7 mouse cellular contexts compared by ENCODE assay signal in the genomic region with DNA sequence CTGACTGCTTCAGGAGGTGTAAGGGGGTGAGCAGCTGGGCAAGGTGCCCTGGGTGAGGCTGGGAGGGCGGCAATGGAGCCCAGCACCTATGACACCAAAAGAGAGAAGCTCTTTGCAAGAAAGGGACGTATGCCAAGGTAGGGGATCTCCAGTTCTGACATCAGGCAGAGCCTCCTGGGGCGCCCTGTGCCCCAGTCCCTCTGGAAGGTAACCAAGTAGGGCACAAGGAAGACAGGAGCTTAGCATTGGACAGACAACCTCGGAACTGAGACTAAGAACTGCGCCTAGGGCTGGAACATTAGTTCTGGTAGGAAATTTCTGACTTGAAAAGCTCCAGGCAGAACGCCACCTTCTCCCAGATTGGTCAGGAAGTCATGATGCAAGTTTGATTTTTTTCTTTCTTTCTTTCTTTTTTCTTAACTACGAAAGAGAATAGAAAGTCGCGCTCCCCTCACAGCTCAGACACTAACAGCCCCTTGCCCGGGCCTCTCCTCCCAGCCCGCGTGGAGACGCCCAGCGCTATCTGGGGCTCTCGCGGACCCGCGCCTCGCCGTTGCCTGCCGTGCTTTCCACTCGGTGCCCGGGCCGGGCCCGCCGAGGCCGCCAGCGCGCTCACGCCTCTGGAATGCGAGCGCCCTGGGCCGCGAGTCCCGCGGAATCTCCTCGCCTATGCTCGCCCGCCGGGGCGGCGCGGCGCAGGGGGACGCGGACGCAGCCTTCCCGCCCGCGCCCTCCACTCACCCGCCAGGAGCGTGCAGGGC. TPM values are rescaled to one million over a fixed set of nuclear protein-coding genes. Genes with fewer than 3 reads are reported as not detected.
DNase-seq lines count a peak whose midpoint lies in the region; ATAC-seq and TF ChIP-seq lines count a peak whose summit lies in the region.

No protein-coding gene starts in this region.

- no peaks in the 10 kb centered on the region for H3K27me3 ChIP-seq in C2C12 (ENCODE audit: control insufficient read depth, insufficient read depth, insufficient read length)
- peaks cover 22% of the 10 kb centered on the region for H3K27me3 ChIP-seq in hindbrain, embryonic 11.5 days (ENCODE audit: control insufficient read depth, insufficient read depth, low read length)
- no peaks in the 10 kb centered on the region for H3K27me3 ChIP-seq in limb, embryonic 15.5 days

- peaks cover 43% of the 10 kb centered on the region for H3K79me3 ChIP-seq in C2C12 (ENCODE audit: low read depth)

- H3K79me2 ChIP-seq in C2C12 (ENCODE audit: control insufficient read depth, insufficient read depth), result peaks cover 56% of the 10 kb centered on the region

- H3K4me1 ChIP-seq in hindbrain, embryonic 11.5 days (replicated peaks; ENCODE audit: control insufficient read depth, insufficient read depth, low read length), result peaks cover 6% of the 10 kb centered on the region; the same call in 1 of the 2 replicates
- peaks cover 51% of the 10 kb centered on the region for H3K4me1 ChIP-seq in limb, embryonic 15.5 days

- peak overlapping the region; percentile 80 for H3K4me2 ChIP-seq in hindbrain, embryonic 11.5 days (replicated peaks; ENCODE audit: low read depth, low read length)
- H3K4me2 ChIP-seq in limb, embryonic 15.5 days, result peak overlapping the region; percentile 87

- peak overlapping the region; percentile 100 for H3ac ChIP-seq in C2C12 (ENCODE audit: control insufficient read depth, insufficient read length, low read depth)

- DNase-seq in NIH3T3 (ENCODE audit: low read depth), result peak; percentile 74
- DNase-seq in hindbrain, embryonic 11.5 days (ENCODE audit: low spot score), result peak; percentile 46
- DNase-seq in neural tube, embryonic 10.5 days (ENCODE audit: extremely low spot score, low spot score), result peak; percentile 75
- no peak for DNase-seq in left cerebral cortex, adult 11 months (ENCODE audit: low spot score)

- no peaks in the 10 kb centered on the region for H3K9me3 ChIP-seq in hindbrain, embryonic 11.5 days (ENCODE audit: control insufficient read depth, low read length)
- H3K9me3 ChIP-seq in limb, embryonic 15.5 days, result no peaks in the 10 kb centered on the region

- H3K27ac ChIP-seq in hindbrain, embryonic 11.5 days (ENCODE audit: low read depth, low read length), result peak overlapping the region; percentile 30; the same call in 1 of the 2 replicates
- H3K27ac ChIP-seq in limb, embryonic 15.5 days, result peak overlapping the region; percentile 94

- ATAC-seq in erythroblast, adult 5-6 weeks (replicated peaks; ENCODE audit: low FRiP score, poor library complexity, severe bottlenecking), result 0 out of 2 replicates have a peak, but pooled peaks have one; percentile 13
- ATAC-seq in hindbrain, embryonic 11.5 days (ENCODE audit: low FRiP score), result peak; percentile 46
- ATAC-seq in limb, embryonic 15.5 days (ENCODE audit: insufficient number of reproducible peaks, low FRiP score, low TSS enrichment, low read depth), result peak; percentile 40

- no peak for TF ChIP-seq CTCF in C2C12 (IDR thresholded peaks at IDR 0.05; ENCODE audit: control insufficient read depth, insufficient read depth, insufficient read length)

- H3K9ac ChIP-seq in hindbrain, embryonic 11.5 days (ENCODE audit: low read depth, low read length), result peak overlapping the region; percentile 62
- peak overlapping the region; percentile 86 for H3K9ac ChIP-seq in limb, embryonic 15.5 days

- peak overlapping the region; percentile 65 for H3K4me3 ChIP-seq in C2C12 (ENCODE audit: insufficient read depth, poor library complexity, severe bottlenecking)
- peak overlapping the region; percentile 42 for H3K4me3 ChIP-seq in hindbrain, embryonic 11.5 days (ENCODE audit: low read depth, low read length)
- H3K4me3 ChIP-seq in limb, embryonic 15.5 days, result peak overlapping the region; percentile 81

- WGBS in hindbrain, embryonic 11.5 days, result 4% methylated on average over 42 of the region's 52 CpGs
- WGBS in limb, embryonic 15.5 days, result 3% methylated on average over 51 of the region's 52 CpGs

- peaks cover 6% of the 10 kb centered on the region for H3K36me3 ChIP-seq in C2C12 (ENCODE audit: control insufficient read depth, insufficient read depth)
- no peaks in the 10 kb centered on the region for H3K36me3 ChIP-seq in hindbrain, embryonic 11.5 days (ENCODE audit: control insufficient read depth, insufficient read depth, low read length)
- H3K36me3 ChIP-seq in limb, embryonic 15.5 days, result no peaks in the 10 kb centered on the region

TF ChIP-seq in C2C12, 6 proteins besides CTCF, POLR2A, EP300 and RAD21:
- TF ChIP-seq USF1 (IDR thresholded peaks at IDR 0.05; ENCODE audit: low read depth) (no peak), FOSL1 (IDR thresholded peaks at IDR 0.05; ENCODE audit: insufficient read depth, low read length, poor library complexity, severe bottlenecking) (no peak), MYOD1 (IDR thresholded peaks at IDR 0.05; ENCODE audit: control insufficient read depth, insufficient read length, low read depth) (no peak), MAX (IDR thresholded peaks at IDR 0.05) (no peak), MYOG (IDR thresholded peaks at IDR 0.05; ENCODE audit: control insufficient read depth, extremely low read depth, insufficient read length) (no peak), CEBPB (IDR thresholded peaks at IDR 0.05; ENCODE audit: low read depth) (no peak)

RNA-seq across cellular contexts. Expression of gene Piezo1, which starts 0.7 kb away (rescaled TPM):
- polyA plus RNA-seq in C2C12 (2012; fragmentation: generic; extraction: Trizol), result 107 TPM
- total RNA-seq in erythroblast, adult 5-6 weeks (2015; ENCODE audit: low replicate concordance), result 12.1 and 17.1 TPM in 2 replicates
- 14.7 and 23.0 TPM in 2 replicates for total RNA-seq in erythroblast, adult 5-6 weeks (2017; ENCODE audit: low replicate concordance)
- polyA plus RNA-seq in hindbrain, embryonic 11.5 days (2014; fragmentation: Nextera tagmentation; extraction: Ambion mirVana), result 5.2 and 5.3 TPM in 2 replicates
- 17.5 and 23.3 TPM in 2 replicates for polyA plus RNA-seq in limb, embryonic 15.5 days (2015; fragmentation: Nextera tagmentation; extraction: Ambion mirVana)

RNA-seq across cellular contexts. Expression of gene Cdt1, which starts 17.4 kb away (rescaled TPM):
- polyA plus RNA-seq in C2C12 (2012; fragmentation: generic; extraction: Trizol), result 79.5 TPM
- 16.1 and 24.2 TPM in 2 replicates for total RNA-seq in erythroblast, adult 5-6 weeks (2015; ENCODE audit: low replicate concordance)
- 38.2 and 47.5 TPM in 2 replicates for total RNA-seq in erythroblast, adult 5-6 weeks (2017; ENCODE audit: low replicate concordance)
- polyA plus RNA-seq in hindbrain, embryonic 11.5 days (2014; fragmentation: Nextera tagmentation; extraction: Ambion mirVana), result 19.8 and 21.3 TPM in 2 replicates
- polyA plus RNA-seq in limb, embryonic 15.5 days (2015; fragmentation: Nextera tagmentation; extraction: Ambion mirVana), result 31.8 and 36.1 TPM in 2 replicates

RNA-seq across cellular contexts. Expression of gene Aprt, which starts 26.3 kb away (rescaled TPM):
- 615 TPM for polyA plus RNA-seq in C2C12 (2012; fragmentation: generic; extraction: Trizol)
- 77.1 and 85.7 TPM in 2 replicates for total RNA-seq in erythroblast, adult 5-6 weeks (2015; ENCODE audit: low replicate concordance)
- 20.6 and 30.2 TPM in 2 replicates for total RNA-seq in erythroblast, adult 5-6 weeks (2017; ENCODE audit: low replicate concordance)
- polyA plus RNA-seq in hindbrain, embryonic 11.5 days (2014; fragmentation: Nextera tagmentation; extraction: Ambion mirVana), result 194 and 206 TPM in 2 replicates
- 268 and 295 TPM in 2 replicates for polyA plus RNA-seq in limb, embryonic 15.5 days (2015; fragmentation: Nextera tagmentation; extraction: Ambion mirVana)
